Mouse (Mus musculus) liver, adult 2 months (tissue): ENCODE results near the gene Acsm4. TPM values are rescaled to one million over a fixed set of nuclear protein-coding genes. Genes with fewer than 3 reads are reported as not detected.

Experiments
- DNase-seq: peaks from one replicate; pipeline ENCODE4 v3.0.0-alpha.2; 2011; ENCODE audit warnings: low read depth, low spot score; ENCODE audit errors: extremely low read depth
- H3K27ac ChIP-seq: fragments of 200-500 bp; replicated peaks from 2 replicates; pipeline ENCODE4 v1.5.1; 2012; ENCODE audit warnings: low read depth, mild to moderate bottlenecking, control low read depth, inconsistent platforms, low read length; ENCODE audit not compliant: insufficient read depth
- H3K27me3 ChIP-seq: fragments of 200-500 bp; 2 replicates; pipeline ENCODE4 v1.6.1; 2012; ENCODE audit warnings: mild to moderate bottlenecking, moderate library complexity, low read length, inconsistent platforms; ENCODE audit not compliant: control insufficient read depth, insufficient read depth
- H3K36me3 ChIP-seq: fragments of 200-500 bp; 2 replicates; pipeline ENCODE4 v1.6.1; 2012; ENCODE audit warnings: low read length, inconsistent platforms; ENCODE audit not compliant: control insufficient read depth, insufficient read depth
- H3K4me1 ChIP-seq: fragments of 200-500 bp; 2 replicates; pipeline ENCODE4 v1.6.1; 2011; ENCODE audit warnings: low read length; ENCODE audit not compliant: control insufficient read depth, insufficient read depth
- H3K4me3 ChIP-seq: fragments of 200-500 bp; 2 replicates; pipeline ENCODE4 v1.5.1; 2011; ENCODE audit warnings: low read depth, mild to moderate bottlenecking, control low read depth, low read length, moderate library complexity; ENCODE audit not compliant: insufficient read depth
- H3K79me2 ChIP-seq: fragments of 200-500 bp; 2 replicates; pipeline ENCODE4 v1.6.1; 2012; ENCODE audit warnings: inconsistent platforms, mild to moderate bottlenecking, low read length, moderate library complexity; ENCODE audit not compliant: control insufficient read depth, insufficient read depth
- H3K9ac ChIP-seq: fragments of 200-500 bp; 2 replicates; pipeline ENCODE4 v1.6.1; 2012; ENCODE audit warnings: low read depth, mild to moderate bottlenecking, control low read depth, inconsistent platforms, low read length
- CTCF ChIP-seq: fragments of 200-500 bp; IDR thresholded peaks from 2 replicates; pipeline ENCODE4 v1.5.1; 2011; ENCODE audit warnings: low read depth, low read length, control low read depth
- POLR2A ChIP-seq: fragments of 200-500 bp; IDR thresholded peaks from 2 replicates; pipeline ENCODE4 v1.6.1; 2011; ENCODE audit warnings: low read length, control low read depth; ENCODE audit not compliant: insufficient read depth; ENCODE audit errors: extremely low read depth
- WGBS: fragments of 180-500 bp; shearing (Covaris S2); methylation state at CpG from one replicate; pipeline ENCODE4 v1.1.7; 2018; 5-methylcytosine and 5-hydroxymethylcytosine counted together
- polyA plus RNA-seq: library from polyadenylated mRNA; depleted of rRNA; stranded (reverse); fragments of >200 nt; gene quantifications from 2 replicates; pipeline ENCODE4 v1.2.3, GENCODE M21; 2012; rRNA removed
- total RNA-seq: library from RNA; depleted of rRNA; stranded (reverse); fragments of >200 nt; gene quantifications from 2 replicates; pipeline ENCODE4 v1.2.3, GENCODE M21; 2014; rRNA removed

The Acsm4 gene
- total and polyA plus RNA-seq, 2 experiments = not detected

DNA sequence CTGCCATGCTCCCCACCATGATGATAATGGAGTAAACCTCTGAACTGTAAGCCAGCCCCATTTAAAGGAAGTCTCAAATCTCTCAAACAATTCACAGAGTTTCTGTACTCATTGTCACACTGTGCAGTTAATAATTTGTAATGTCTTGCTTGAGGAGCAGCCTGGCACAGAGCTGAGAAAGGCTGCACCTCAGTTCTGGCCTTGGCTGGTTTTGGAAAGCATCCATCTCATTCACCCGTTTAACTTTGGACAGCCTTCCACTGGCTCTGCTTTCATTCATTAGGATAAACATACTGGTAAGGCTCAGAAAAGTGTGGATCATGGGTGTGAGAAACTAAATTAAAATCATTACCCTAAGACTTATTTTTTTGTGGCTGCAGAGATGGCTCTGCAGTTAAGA is 56.0 kb downstream of the Acsm4 start:
- no peak overlapping the region for H3K9ac ChIP-seq
- no peaks in the 10 kb centered on the region for H3K36me3 ChIP-seq
- WGBS = 21% methylated on average over 1 of the region's 1 CpGs
- H3K4me1 ChIP-seq = peaks cover 12% of the 10 kb centered on the region
- peak overlapping the region; percentile 80 for H3K27ac ChIP-seq
- no peaks in the 10 kb centered on the region for H3K27me3 ChIP-seq
- H3K4me3 ChIP-seq = no peak overlapping the region
- no peaks in the 10 kb centered on the region for H3K79me2 ChIP-seq
- DNase-seq = peak; percentile 95
- TF ChIP-seq CTCF = no peak
- no peak for TF ChIP-seq POLR2A

DNA sequence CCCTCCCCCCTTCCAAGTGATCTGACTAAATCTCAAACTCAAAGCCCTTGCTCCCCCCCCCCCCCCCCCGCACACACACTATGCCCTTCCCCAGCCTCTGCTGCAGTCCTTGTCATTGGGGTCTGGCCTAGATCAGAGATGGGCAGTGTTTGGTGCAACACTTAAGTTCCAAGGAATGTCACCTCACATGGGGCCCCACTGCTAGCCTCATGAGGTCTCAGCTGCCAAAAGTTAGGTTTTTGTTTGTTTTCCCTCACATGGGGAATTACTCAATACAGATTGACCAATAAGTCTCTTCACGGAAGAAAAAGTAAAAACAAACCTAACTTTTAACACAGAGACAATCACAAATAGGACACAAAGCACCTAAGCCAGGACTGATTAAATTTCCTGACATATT is 58.9 kb downstream of the Acsm4 start:
- Histone ChIP-seq H3K36me3 (no peaks in the 10 kb centered on the region), H3K27me3 (no peaks in the 10 kb centered on the region), H3K4me1 (peaks cover 12% of the 10 kb centered on the region), H3K9ac (no peak overlapping the region), H3K4me3 (no peak overlapping the region), H3K79me2 (no peaks in the 10 kb centered on the region; the same call in 1 of the 2 replicates), H3K27ac (peak overlapping the region; percentile 55; the same call in 1 of the 2 replicates)
- TF ChIP-seq CTCF (no peak), POLR2A (no peak)
- WGBS = 14% methylated on average over 2 of the region's 2 CpGs
- DNase-seq = peak; percentile 97

DNA sequence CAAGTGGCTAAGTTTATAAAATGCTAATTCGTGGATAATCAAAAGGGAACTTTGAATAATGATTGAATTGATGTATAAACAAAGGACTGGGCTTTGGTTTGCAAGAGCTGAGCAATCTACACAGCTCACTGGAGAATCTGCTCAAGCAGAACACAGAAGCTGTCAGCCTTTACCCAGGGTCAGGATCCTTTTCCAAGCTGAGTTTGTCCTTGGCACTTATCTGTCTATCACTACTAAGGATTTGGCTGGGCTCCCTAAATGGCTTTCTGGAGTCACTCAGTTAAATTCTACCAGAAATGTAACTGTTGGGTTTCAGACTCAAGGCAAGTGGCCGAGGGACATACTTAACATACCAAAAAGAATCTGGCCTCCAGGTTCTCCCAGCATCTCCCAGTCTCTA is 60.1 kb downstream of the Acsm4 start:
- Histone ChIP-seq H3K4me3 (no peak overlapping the region), H3K79me2 (no peaks in the 10 kb centered on the region; the same call in 1 of the 2 replicates), H3K27me3 (no peaks in the 10 kb centered on the region), H3K27ac (peak overlapping the region; percentile 55), H3K9ac (no peak overlapping the region), H3K36me3 (no peaks in the 10 kb centered on the region), H3K4me1 (peaks cover 12% of the 10 kb centered on the region)
- 12% methylated on average over 2 of the region's 2 CpGs for WGBS
- no peak for TF ChIP-seq CTCF
- no peak for TF ChIP-seq POLR2A
- DNase-seq = peak; percentile 78

- Histone ChIP-seq H3K27ac (no peak overlapping the region), H3K27me3 (no peaks in the 10 kb centered on the region), H3K36me3 (no peaks in the 10 kb centered on the region), H3K4me1 (peaks cover 8% of the 10 kb centered on the region), H3K9ac (no peak overlapping the region), H3K79me2 (no peaks in the 10 kb centered on the region; the same call in 1 of the 2 replicates), H3K4me3 (no peak overlapping the region)
- TF ChIP-seq POLR2A (no peak), CTCF (no peak)
- no peak for DNase-seq
- WGBS = 92% methylated on average over 1 of the region's 1 CpGs
Observed at GRCm38 (mm10) chr7:119753696-119754095, 63.9 kb downstream of the Acsm4 start.

DNA sequence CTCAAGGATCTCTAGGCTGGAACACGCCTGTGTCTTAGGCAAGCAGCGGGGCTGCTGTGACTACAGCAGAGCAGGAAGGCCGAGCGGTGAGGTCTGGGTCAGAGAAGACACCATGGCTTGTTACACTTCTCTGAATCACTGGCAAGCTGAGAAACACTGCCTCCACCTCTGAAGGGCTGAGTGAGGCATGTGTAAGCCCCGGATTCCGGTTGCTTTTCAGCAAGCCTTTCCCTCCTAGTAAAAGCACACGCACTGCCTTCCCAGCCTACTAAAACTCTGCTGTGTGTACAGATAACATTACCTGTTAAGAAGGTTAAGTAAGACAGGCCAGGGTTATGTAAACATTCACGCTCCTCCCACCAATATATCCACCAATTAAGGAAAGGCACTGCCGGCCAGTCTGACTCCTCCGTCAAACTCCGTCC is 70.7 kb downstream of the Acsm4 start, which contains the start of gene Acsm3:
Acsm3 (plus strand) TSS at position 397 of the 425 bp plus-strand sequence.
- Histone ChIP-seq H3K4me3 (peak within 1 kb of the TSS; percentile 64), H3K4me1 (peaks cover 7% of the 10 kb centered on the region), H3K27ac (peak within 1 kb of the TSS; percentile 98), H3K27me3 (no peaks in the 10 kb centered on the region), H3K36me3 (peaks cover 1% of the 10 kb centered on the region; the same call in 1 of the 2 replicates), H3K79me2 (peaks cover 4% of the 10 kb centered on the region; the same call in 1 of the 2 replicates), H3K9ac (peak within 1 kb of the TSS; percentile 79)
- WGBS = 16% methylated on average over 11 of the region's 11 CpGs
- DNase-seq = peak; percentile 98
- TF ChIP-seq POLR2A (peak; percentile 57; the same call in 1 of the 2 replicates), CTCF (no peak)

GRCm38 (mm10) chr7:119762166-119762697 is 72.4 kb downstream of the Acsm4 start:
- Histone ChIP-seq H3K36me3 (peaks cover 12% of the 10 kb centered on the region), H3K27ac (0 out of 2 replicates have a peak overlapping the region, but pooled peaks have one; percentile 26), H3K4me3 (no peak overlapping the region), H3K27me3 (no peaks in the 10 kb centered on the region), H3K4me1 (peaks cover 7% of the 10 kb centered on the region), H3K79me2 (peaks cover 4% of the 10 kb centered on the region; the same call in 1 of the 2 replicates), H3K9ac (peak overlapping the region; percentile 4; the same call in 1 of the 2 replicates)
- TF ChIP-seq CTCF = no peak
- no peak for TF ChIP-seq POLR2A
- 13% methylated on average over 4 of the region's 4 CpGs for WGBS
- DNase-seq = peak; percentile 63

Other genes starting within 250 kb of the Acsm4 start
- gene Gp2, start 230.7 kb upstream of the Acsm4 start, total RNA-seq = 1.4 and 7.9 TPM in 2 replicates
- gene Gp2, start 230.7 kb upstream of the Acsm4 start, polyA plus RNA-seq = not detected in 2 replicates
- gene Umod, start 210.7 kb upstream of the Acsm4 start, total RNA-seq = under 0.01 and 0.27 TPM in 2 replicates
- 0.11 and 0.17 TPM in 2 replicates for gene Umod, start 210.7 kb upstream of the Acsm4 start, polyA plus RNA-seq
- gene Acsm5, start 170.6 kb upstream of the Acsm4 start, total RNA-seq = 104 and 109 TPM in 2 replicates
- 86.9 and 127 TPM in 2 replicates for gene Acsm5, start 170.6 kb upstream of the Acsm4 start, polyA plus RNA-seq
- 5.7 and 11.6 TPM in 2 replicates for gene Pdilt, start 166.5 kb upstream of the Acsm4 start, total RNA-seq
- gene Pdilt, start 166.5 kb upstream of the Acsm4 start, polyA plus RNA-seq = 1.3 and 2.0 TPM in 2 replicates
- 2.3 and 8.3 TPM in 2 replicates for gene Acsm2, start 135.7 kb upstream of the Acsm4 start, total RNA-seq
- gene Acsm2, start 135.7 kb upstream of the Acsm4 start, polyA plus RNA-seq = 1.2 TPM in 2 replicates
- 357 and 475 TPM in 2 replicates for gene Acsm1, start 83.0 kb upstream of the Acsm4 start, total RNA-seq
- 223 and 257 TPM in 2 replicates for gene Acsm1, start 83.0 kb upstream of the Acsm4 start, polyA plus RNA-seq
- 11.8 and 13.6 TPM in 2 replicates for gene Thumpd1, start 30.8 kb downstream of the Acsm4 start, total RNA-seq
- 6.0 and 7.2 TPM in 2 replicates for gene Thumpd1, start 30.8 kb downstream of the Acsm4 start, polyA plus RNA-seq
- 212 and 304 TPM in 2 replicates for gene Acsm3, start 70.9 kb downstream of the Acsm4 start, total RNA-seq
- 49.8 and 66.9 TPM in 2 replicates for gene Acsm3, start 70.9 kb downstream of the Acsm4 start, polyA plus RNA-seq
- 4.8 and 5.4 TPM in 2 replicates for gene Rexo5, start 104.0 kb downstream of the Acsm4 start, total RNA-seq
- gene Rexo5, start 104.0 kb downstream of the Acsm4 start, polyA plus RNA-seq = 1.0 and 1.9 TPM in 2 replicates
- gene Eri2, start 104.0 kb downstream of the Acsm4 start, total RNA-seq = 3.6 and 4.5 TPM in 2 replicates
- gene Eri2, start 104.0 kb downstream of the Acsm4 start, polyA plus RNA-seq = 0.61 and 0.80 TPM in 2 replicates
- 4.6 and 6.2 TPM in 2 replicates for gene Lyrm1, start 205.8 kb downstream of the Acsm4 start, total RNA-seq
- gene Lyrm1, start 205.8 kb downstream of the Acsm4 start, polyA plus RNA-seq = 0.95 and 1.2 TPM in 2 replicates
- gene Dcun1d3, start 206.3 kb downstream of the Acsm4 start, total RNA-seq = 5.3 and 5.6 TPM in 2 replicates
- gene Dcun1d3, start 206.3 kb downstream of the Acsm4 start, polyA plus RNA-seq = 3.2 and 5.7 TPM in 2 replicates